Mouse (Mus musculus): ENCODE measurements at regions not wholly inside any gene's neighbourhood (a gene's known extent, or its start where the extent isn't known, plus 50 kb on each side); places are given as distances from the start of the nearest gene placed in this dataset.

GRCm38 (mm10) chr12:79945899-79946298 lies 166.9 kb downstream of the Zfp36l1 start:
- TF ChIP-seq CTCF (IDR thresholded peaks at IDR 0.05) (no peak), EP300 (IDR thresholded peaks at IDR 0.05) (no peak)

Measured in lung, postnatal 0 days (tissue).